Mouse (Mus musculus): ENCODE measurements around the gene Rnf167.
A peak's percentile ranks its signal among the peaks of the same experiment; 100 is the strongest.

Gene Rnf167

GRCm38 (mm10) chr11:70678576-70678975 lies 31.5 kb downstream of the Rnf167 start:
- no peak for DNase-seq

- DNase-seq: no peak
These were observed 32.3 kb downstream of the Rnf167 start for GRCm38 (mm10) chr11:70679361-70679760.

GRCm38 (mm10) chr11:70679894-70680293 lies 32.9 kb downstream of the Rnf167 start:
- no peak for DNase-seq

GRCm38 (mm10) chr11:70681170-70681569 lies 34.1 kb downstream of the Rnf167 start:
- DNase-seq: no peak

GRCm38 (mm10) chr11:70681897-70682581 lies 35.0 kb downstream of the Rnf167 start:
- peak; percentile 90 for DNase-seq

GRCm38 (mm10) chr11:70683640-70684039 lies 36.6 kb downstream of the Rnf167 start:
- no peak for DNase-seq

- peak; percentile 55 for DNase-seq
These were observed 40.0 kb downstream of the Rnf167 start for GRCm38 (mm10) chr11:70686901-70687566.

- peak; percentile 91 for DNase-seq
These were observed 40.7 kb downstream of the Rnf167 start, which contains the start of gene Camta2 for GRCm38 (mm10) chr11:70687601-70688199. TSS of gene Camta2 (minus strand) at chr11:70688105.

- DNase-seq: no peak
These were observed 41.3 kb downstream of the Rnf167 start for GRCm38 (mm10) chr11:70688372-70688771.

- DNase-seq: no peak
These were observed 42.5 kb downstream of the Rnf167 start for GRCm38 (mm10) chr11:70689578-70689977.

GRCm38 (mm10) chr11:70693504-70693903 lies 46.5 kb downstream of the Rnf167 start:
- no peak for DNase-seq

- DNase-seq: no peak
These were observed 50.3 kb downstream of the Rnf167 start for GRCm38 (mm10) chr11:70697376-70697775.

- no peak for DNase-seq
These were observed 52.0 kb downstream of the Rnf167 start for GRCm38 (mm10) chr11:70699051-70699450.

- DNase-seq: peak; percentile 94
These were observed 52.9 kb downstream of the Rnf167 start, which contains the start of the genes Inca1 and Kif1c for GRCm38 (mm10) chr11:70699722-70700556. TSS of gene Inca1 (minus strand) at chr11:70700155. TSS of gene Kif1c (plus strand) at chr11:70700548.

GRCm38 (mm10) chr11:70700613-70701012 lies 53.6 kb downstream of the Rnf167 start:
- DNase-seq: peak; percentile 68
